Mouse (Mus musculus) heart, adult 2 months (tissue): ENCODE results near the gene Dennd6a.

Source experiments
- CTCF ChIP-seq: fragments of 200-600 bp; IDR thresholded peaks from 2 replicates; pipeline ENCODE4 v1.8.1; 2022; ENCODE audit warnings: antibody characterized with exemption, mild to moderate bottlenecking, moderate library complexity
- POLR2A ChIP-seq: fragments of 200-500 bp; IDR thresholded peaks from 2 replicates; pipeline ENCODE4 v1.6.1; 2011; ENCODE audit warnings: mild to moderate bottlenecking, low read depth, low read length, control low read depth; ENCODE audit not compliant: insufficient read depth

DNA sequence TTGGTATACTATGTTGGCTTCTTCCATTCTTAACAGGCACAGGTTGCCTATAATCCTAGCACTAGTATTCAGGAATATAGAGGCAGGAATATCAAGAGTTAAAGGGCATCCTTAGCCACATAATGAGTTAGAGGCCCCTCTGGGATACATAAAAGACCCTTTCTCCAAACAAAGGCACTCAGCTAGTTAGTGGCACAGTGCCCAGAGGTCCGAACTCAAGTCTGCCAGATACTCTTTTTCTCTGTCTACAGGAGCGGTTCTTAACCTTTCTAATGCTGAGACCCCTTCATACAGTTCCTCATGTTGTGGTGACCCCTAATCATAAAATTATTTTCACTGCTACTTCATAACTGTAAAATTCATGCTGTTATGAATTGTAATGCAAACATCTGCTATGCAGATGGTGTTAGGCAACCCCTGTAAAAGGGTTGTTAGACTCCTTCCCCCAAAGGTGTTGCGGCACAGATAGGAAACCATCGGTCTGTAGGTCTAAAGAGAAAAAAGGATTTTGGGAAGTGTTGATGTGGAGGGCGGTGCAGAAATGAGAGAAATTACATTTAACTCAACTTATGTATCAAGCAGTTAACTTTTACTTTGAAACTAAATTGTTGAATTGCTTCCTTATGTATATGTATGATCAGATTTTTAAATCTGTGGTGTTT is 72.5 kb downstream of the Dennd6a start:
- TF ChIP-seq CTCF (no peak), POLR2A (no peak)
